Mouse (Mus musculus): Measurements from ENCODE around the gene Gss. TPM values are rescaled to one million over a fixed set of nuclear protein-coding genes. Genes with fewer than 3 reads are reported as not detected.

The Gss gene
- polyA plus RNA-seq, 1 experiment = 20.6 TPM

GRCm38 (mm10) chr2:155518531-155519270, 73.9 kb downstream of the Gss start:
- TF ChIP-seq CTCF (IDR thresholded peaks at IDR 0.05; ENCODE audit: borderline replicate concordance, control insufficient read depth, extremely low read depth, insufficient read depth, low read length, poor library complexity) (no peak), POLR2A (IDR thresholded peaks at IDR 0.05; ENCODE audit: control insufficient read depth, extremely low read depth, insufficient read depth, low read length, poor library complexity) (no peak)
- Histone ChIP-seq H3K4me1 (replicated peaks; ENCODE audit: control insufficient read depth, insufficient read depth, low read length) (peaks cover 21% of the 10 kb centered on the region), H3K27me3 (ENCODE audit: control insufficient read depth, insufficient read depth, low read length) (no peaks in the 10 kb centered on the region), H3K36me3 (ENCODE audit: control insufficient read depth, insufficient read depth, low read length) (no peaks in the 10 kb centered on the region), H3K4me3 (ENCODE audit: control insufficient read depth, insufficient read depth, low read length) (peak overlapping the region; percentile 84), H3K27ac (ENCODE audit: control insufficient read depth, insufficient read depth, low read length) (peak overlapping the region; percentile 8; the same call in 1 of the 2 replicates)
- 31% methylated on average over 18 of the region's 18 CpGs for WGBS
- no peak for DNase-seq

DNA sequence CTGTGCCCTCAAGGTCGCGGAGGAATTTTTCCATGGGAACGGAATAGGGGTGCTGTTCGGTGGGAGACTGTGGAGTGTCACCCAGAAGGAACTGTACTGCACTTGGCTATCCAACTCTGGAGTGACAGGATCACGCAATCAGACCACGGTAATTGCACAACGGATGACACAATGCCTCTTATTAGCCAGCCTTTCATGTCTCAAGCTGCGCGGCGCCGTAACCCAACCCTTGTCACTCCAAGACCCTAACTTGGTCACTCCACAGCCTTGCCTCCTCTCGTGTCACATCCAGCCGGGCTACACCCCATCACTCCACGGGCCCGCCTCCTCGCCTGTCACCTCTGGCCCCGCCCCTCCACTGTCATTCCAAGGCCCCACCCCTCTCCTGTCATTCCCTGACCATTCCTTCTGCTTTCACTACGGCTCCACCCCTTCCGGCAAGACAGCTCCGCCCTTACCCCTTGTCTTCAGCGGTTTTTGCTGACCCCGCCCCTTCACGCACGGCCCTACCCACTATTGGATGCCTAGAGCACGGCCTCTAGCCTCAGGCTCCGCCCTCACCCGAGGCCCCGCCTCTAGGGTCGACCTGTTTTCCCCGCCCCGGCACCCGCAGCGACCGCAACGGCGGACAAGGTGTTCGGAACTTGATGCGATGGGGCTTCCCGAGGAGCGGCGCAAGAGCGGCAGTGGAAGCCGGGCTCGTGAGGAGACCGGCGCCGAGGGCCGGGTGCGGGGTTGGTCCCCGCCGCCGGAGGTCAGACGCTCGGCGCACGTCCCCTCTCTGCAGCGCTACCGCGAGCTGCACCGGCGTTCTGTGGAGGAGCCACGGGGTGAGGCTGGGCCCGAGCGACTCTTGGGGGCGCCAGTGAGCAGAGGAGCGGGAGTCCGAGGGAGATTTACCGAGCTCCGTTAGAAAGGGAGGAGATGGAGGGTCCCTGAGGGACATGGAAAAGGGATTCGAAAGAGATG, 74.9 kb downstream of the Gss start, which contains the start of the genes Acss2 and Ggt7:
Gene Acss2 (plus strand): TSS at position 494 of the 969 bp plus-strand sequence.
Gene Ggt7 (minus strand): TSS at position 783 of the 969 bp plus-strand sequence.
- Histone ChIP-seq H3K4me1 (replicated peaks; ENCODE audit: control insufficient read depth, insufficient read depth, low read length) (peaks cover 24% of the 10 kb centered on the region), H3K27ac (ENCODE audit: control insufficient read depth, insufficient read depth, low read length) (peak within 1 kb of the TSS; percentile 8; the same call in 1 of the 2 replicates), H3K36me3 (ENCODE audit: control insufficient read depth, insufficient read depth, low read length) (no peaks in the 10 kb centered on the region), H3K4me3 (ENCODE audit: control insufficient read depth, insufficient read depth, low read length) (peak within 1 kb of the TSS; percentile 84), H3K27me3 (ENCODE audit: control insufficient read depth, insufficient read depth, low read length) (no peaks in the 10 kb centered on the region)
- peak; percentile 84; the same call in 1 of the 2 replicates for TF ChIP-seq CTCF (IDR thresholded peaks at IDR 0.05; ENCODE audit: borderline replicate concordance, control insufficient read depth, extremely low read depth, insufficient read depth, low read length, poor library complexity)
- peak; percentile 67; the same call in 1 of the 2 replicates for TF ChIP-seq POLR2A (IDR thresholded peaks at IDR 0.05; ENCODE audit: control insufficient read depth, extremely low read depth, insufficient read depth, low read length, poor library complexity)
- WGBS = 2% methylated on average over 70 of the region's 70 CpGs
- peak; percentile 98 for DNase-seq

DNA sequence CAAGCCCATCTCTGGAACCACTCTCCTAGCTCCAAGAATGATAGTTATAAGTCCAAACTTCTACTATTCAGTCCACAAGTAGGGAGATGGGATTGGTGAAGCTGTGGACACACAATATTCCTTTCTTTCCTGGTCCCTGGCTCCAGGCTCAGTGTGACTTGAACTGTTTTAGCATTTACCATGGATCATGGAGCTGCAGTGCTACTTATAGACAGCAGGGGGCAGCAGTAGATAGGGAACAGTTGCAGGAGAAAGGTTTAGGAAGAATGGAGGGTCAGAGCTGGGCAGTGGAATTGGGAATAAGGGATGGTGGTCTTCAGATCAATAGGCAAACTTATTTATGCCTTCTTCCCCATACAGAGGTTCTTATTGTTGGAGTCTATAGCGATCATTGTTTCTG, 76.7 kb downstream of the Gss start:
- Histone ChIP-seq H3K4me1 (replicated peaks; ENCODE audit: control insufficient read depth, insufficient read depth, low read length) (peaks cover 24% of the 10 kb centered on the region), H3K4me3 (ENCODE audit: control insufficient read depth, insufficient read depth, low read length) (no peak overlapping the region), H3K36me3 (ENCODE audit: control insufficient read depth, insufficient read depth, low read length) (no peaks in the 10 kb centered on the region), H3K27me3 (ENCODE audit: control insufficient read depth, insufficient read depth, low read length) (no peaks in the 10 kb centered on the region), H3K27ac (ENCODE audit: control insufficient read depth, insufficient read depth, low read length) (no peak overlapping the region)
- TF ChIP-seq POLR2A (IDR thresholded peaks at IDR 0.05; ENCODE audit: control insufficient read depth, extremely low read depth, insufficient read depth, low read length, poor library complexity) = no peak
- TF ChIP-seq CTCF (IDR thresholded peaks at IDR 0.05; ENCODE audit: borderline replicate concordance, control insufficient read depth, extremely low read depth, insufficient read depth, low read length, poor library complexity) = no peak
- peak; percentile 76 for DNase-seq
- WGBS = 27% methylated on average over 1 of the region's 1 CpGs

DNA sequence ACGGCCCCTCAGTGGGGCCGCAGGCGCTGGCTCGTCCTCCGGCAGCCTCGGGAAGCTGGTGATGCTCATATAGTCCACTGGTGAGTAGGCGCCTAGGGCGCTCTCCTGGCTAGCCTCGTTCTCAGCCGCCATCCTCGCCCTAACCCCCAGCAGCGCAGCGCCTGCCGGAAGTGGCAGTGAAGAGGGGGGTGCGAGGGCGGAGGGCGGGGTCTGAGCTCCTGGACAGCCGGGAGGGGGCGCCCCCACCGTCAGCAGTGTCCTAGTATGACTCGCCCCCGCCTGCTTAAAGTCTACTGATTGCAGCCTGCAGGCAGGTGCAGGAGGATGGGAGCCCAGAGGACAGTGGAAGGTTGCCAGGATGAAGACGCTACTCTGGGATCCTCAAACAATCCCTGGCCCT, 77.9 kb downstream of the Gss start:
- H3K27me3 ChIP-seq (ENCODE audit: control insufficient read depth, insufficient read depth, low read length) = no peaks in the 10 kb centered on the region
- peak overlapping the region; percentile 38 for H3K4me3 ChIP-seq (ENCODE audit: control insufficient read depth, insufficient read depth, low read length)
- peak; percentile 93 for DNase-seq
- no peak overlapping the region for H3K27ac ChIP-seq (ENCODE audit: control insufficient read depth, insufficient read depth, low read length)
- peaks cover 24% of the 10 kb centered on the region for H3K4me1 ChIP-seq (replicated peaks; ENCODE audit: control insufficient read depth, insufficient read depth, low read length)
- H3K36me3 ChIP-seq (ENCODE audit: control insufficient read depth, insufficient read depth, low read length) = no peaks in the 10 kb centered on the region
- 4% methylated on average over 22 of the region's 23 CpGs for WGBS
- TF ChIP-seq POLR2A (IDR thresholded peaks at IDR 0.05; ENCODE audit: control insufficient read depth, extremely low read depth, insufficient read depth, low read length, poor library complexity) (peak; percentile 14; the same call in 1 of the 2 replicates), CTCF (IDR thresholded peaks at IDR 0.05; ENCODE audit: borderline replicate concordance, control insufficient read depth, extremely low read depth, insufficient read depth, low read length, poor library complexity) (peak; percentile 81; the same call in 1 of the 2 replicates)

GRCm38 (mm10) chr2:155513543-155513942, 79.1 kb downstream of the Gss start:
- WGBS = 67% methylated on average over 5 of the region's 5 CpGs

More at GRCm38 (mm10) chr2:155513543-155513942, 79.1 kb downstream of the Gss start:
- Histone ChIP-seq H3K36me3 (ENCODE audit: control insufficient read depth, insufficient read depth, low read length) (no peaks in the 10 kb centered on the region), H3K27ac (ENCODE audit: control insufficient read depth, insufficient read depth, low read length) (no peak overlapping the region), H3K4me3 (ENCODE audit: control insufficient read depth, insufficient read depth, low read length) (no peak overlapping the region), H3K4me1 (replicated peaks; ENCODE audit: control insufficient read depth, insufficient read depth, low read length) (peaks cover 21% of the 10 kb centered on the region), H3K27me3 (ENCODE audit: control insufficient read depth, insufficient read depth, low read length) (no peaks in the 10 kb centered on the region)
- DNase-seq = no peak
- TF ChIP-seq POLR2A (IDR thresholded peaks at IDR 0.05; ENCODE audit: control insufficient read depth, extremely low read depth, insufficient read depth, low read length, poor library complexity) (no peak), CTCF (IDR thresholded peaks at IDR 0.05; ENCODE audit: borderline replicate concordance, control insufficient read depth, extremely low read depth, insufficient read depth, low read length, poor library complexity) (no peak)

Other genes with a start within 250 kb of the Gss start
- 40.2 and 45.7 TPM in 2 replicates for gene Pigu, start 235.4 kb downstream of the Gss start, polyA plus RNA-seq (2012; rRNA removed)
- 85.4 and 89.8 TPM in 2 replicates for gene Trp53inp2, start 211.8 kb downstream of the Gss start, polyA plus RNA-seq (2012; rRNA removed)
- 32.8 and 40.5 TPM in 2 replicates for gene Ncoa6, start 118.9 kb downstream of the Gss start, polyA plus RNA-seq (2012; rRNA removed)
- gene Acss2, start 74.9 kb downstream of the Gss start, polyA plus RNA-seq (2012; rRNA removed) = 56.0 and 59.8 TPM in 2 replicates
- gene Ggt7, start 74.6 kb downstream of the Gss start, polyA plus RNA-seq (2012; rRNA removed) = 35.1 and 42.8 TPM in 2 replicates
- 0.09 and 1.0 TPM in 2 replicates for gene Myh7b, start 18.4 kb upstream of the Gss start, polyA plus RNA-seq (2012; rRNA removed)
- 489 and 518 TPM in 2 replicates for gene Trpc4ap, start 99.6 kb upstream of the Gss start, polyA plus RNA-seq (2012; rRNA removed)
- gene Edem2, start 136.7 kb upstream of the Gss start, polyA plus RNA-seq (2012; rRNA removed) = 55.8 and 58.6 TPM in 2 replicates
- not detected in 2 replicates for gene Gm17581, start 143.1 kb upstream of the Gss start, polyA plus RNA-seq (2012; rRNA removed)
- gene Procr, start 158.3 kb upstream of the Gss start, polyA plus RNA-seq (2012; rRNA removed) = 3.7 and 4.7 TPM in 2 replicates
- gene Mmp24, start 182.5 kb upstream of the Gss start, polyA plus RNA-seq (2012; rRNA removed) = 0.08 and 0.09 TPM in 2 replicates
- 37.5 and 40.3 TPM in 2 replicates for gene BC029722, start 226.6 kb upstream of the Gss start, polyA plus RNA-seq (2012; rRNA removed)
- 169 and 174 TPM in 2 replicates for gene Eif6, start 234.1 kb upstream of the Gss start, polyA plus RNA-seq (2012; rRNA removed)
- 0.08 and 0.14 TPM in 2 replicates for gene Fam83c, start 242.0 kb upstream of the Gss start, polyA plus RNA-seq (2012; rRNA removed)